Mouse (Mus musculus) frontal cortex, postnatal 10 days (tissue): Measurements from ENCODE around the gene Cd59a.
"Not testable (repeated sequence)": the region's sequence is repeated elsewhere in the genome, so short reads cannot be mapped to it uniquely, and the experiment has no call there.

Source experiments
- DNase-seq, 2 experiments: peaks; one replicate each; pipeline ENCODE4 v3.0.0; 2022; ENCODE audit warnings: low spot score in 2 of 2, mixed read lengths in 1 of 2

Cd59a gene

DNA sequence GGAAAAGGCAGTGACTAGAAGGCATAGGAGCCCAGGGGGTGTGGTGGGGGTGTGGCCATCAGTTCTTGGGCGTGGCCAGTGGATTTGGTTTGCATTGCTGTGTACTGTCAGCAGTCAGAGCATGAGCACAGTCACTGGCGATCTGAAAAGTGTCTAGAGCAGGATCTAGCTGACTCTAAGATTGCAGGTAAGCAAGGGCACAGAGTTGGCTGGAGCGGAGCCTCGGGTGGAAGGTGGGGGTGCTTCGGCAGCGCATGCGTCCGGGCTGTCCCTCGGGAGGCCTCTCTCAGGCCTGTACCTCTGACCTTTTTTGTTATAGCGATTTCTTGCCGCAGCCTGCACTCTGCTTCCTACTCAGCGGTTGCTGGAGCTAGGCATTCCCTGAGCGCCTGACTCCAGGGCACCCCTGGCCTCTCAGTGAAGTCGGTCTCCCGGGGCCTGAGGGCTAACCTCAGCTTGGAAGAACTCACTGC lies at the start of gene Cd59a:
TSS of gene Cd59a (plus strand) at position 61 of the 473 bp plus-strand sequence.
- DNase-seq = peak; percentile 18 to 35

- no peak for DNase-seq
Observed at GRCm38 (mm10) chr2:104058381-104058780, 37.2 kb upstream of the Cd59a start.

- no peak for DNase-seq
Observed at GRCm38 (mm10) chr2:104058954-104059353, 36.6 kb upstream of the Cd59a start.

DNA sequence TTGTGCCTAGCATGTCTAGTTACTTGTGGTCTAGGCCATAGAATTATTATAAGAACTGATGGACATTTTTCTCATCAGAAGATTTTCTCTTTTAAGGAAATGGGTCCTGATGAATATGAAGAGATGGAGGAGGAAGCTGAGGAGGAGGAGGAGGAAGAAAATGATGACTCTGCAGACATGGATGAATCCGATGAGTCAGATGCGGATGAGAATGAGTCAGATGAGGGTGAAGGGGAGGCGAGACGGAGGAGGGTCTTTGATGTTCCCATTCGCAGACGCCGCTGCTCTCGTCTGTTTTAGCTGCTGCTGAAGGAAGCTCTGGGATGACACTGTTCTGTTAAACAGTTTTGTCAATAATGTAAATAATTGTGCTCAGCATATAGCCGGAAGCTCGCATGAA lies 35.8 kb upstream of the Cd59a start:
- no peak for DNase-seq

DNA sequence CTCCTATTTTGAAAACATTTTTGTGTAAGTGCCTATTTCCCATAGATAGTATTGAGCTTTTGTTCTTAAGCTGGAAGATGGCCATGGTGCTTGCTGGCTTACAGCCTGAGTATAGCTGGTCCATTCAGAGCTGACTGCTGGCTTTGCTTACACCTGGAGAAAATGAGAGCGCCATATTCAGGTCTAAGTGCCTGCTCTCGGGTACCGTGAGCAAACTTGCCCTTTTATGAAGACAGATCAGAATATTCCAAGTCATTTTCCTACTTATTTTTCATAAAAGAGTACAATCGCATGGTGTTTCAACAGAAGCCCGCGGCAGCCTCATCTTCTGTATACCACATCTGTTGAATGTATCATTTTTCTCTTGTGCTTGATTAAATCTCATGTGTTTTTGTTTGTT lies 34.6 kb upstream of the Cd59a start:
- no peak for DNase-seq

- DNase-seq = no peak
Observed at GRCm38 (mm10) chr2:104062665-104063064, 32.9 kb upstream of the Cd59a start.

DNA sequence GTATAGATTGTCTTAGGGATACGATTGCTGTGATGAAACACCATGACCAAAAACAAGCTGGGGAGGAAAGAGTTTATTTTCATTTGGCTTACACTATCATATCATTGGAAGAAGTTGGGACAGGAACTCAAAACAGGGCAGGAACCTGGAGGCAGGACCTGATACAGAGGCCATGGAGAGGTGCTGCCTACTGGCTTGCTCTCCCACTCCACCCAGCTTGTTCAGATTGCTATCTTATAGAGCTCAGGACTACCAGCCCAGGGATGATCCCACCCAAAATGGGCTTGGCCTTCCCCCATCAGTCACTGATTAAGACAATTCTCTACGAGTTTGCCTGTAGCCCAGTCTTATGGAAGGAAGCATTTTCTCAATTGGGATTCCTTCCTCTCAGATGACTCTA lies 31.4 kb upstream of the Cd59a start:
- no peak for DNase-seq

- DNase-seq = not testable (repeated sequence)
Observed at GRCm38 (mm10) chr2:104065526-104065925, 30.1 kb upstream of the Cd59a start, which contains the start of gene Gm10912. Gm10912 (plus strand) TSS chr2:104065826.

GRCm38 (mm10) chr2:104068450-104068849 lies 27.2 kb upstream of the Cd59a start, which contains the start of gene Gm10799:
Gm10799 (minus strand) TSS chr2:104068550.
- DNase-seq = not testable (repeated sequence)

DNA sequence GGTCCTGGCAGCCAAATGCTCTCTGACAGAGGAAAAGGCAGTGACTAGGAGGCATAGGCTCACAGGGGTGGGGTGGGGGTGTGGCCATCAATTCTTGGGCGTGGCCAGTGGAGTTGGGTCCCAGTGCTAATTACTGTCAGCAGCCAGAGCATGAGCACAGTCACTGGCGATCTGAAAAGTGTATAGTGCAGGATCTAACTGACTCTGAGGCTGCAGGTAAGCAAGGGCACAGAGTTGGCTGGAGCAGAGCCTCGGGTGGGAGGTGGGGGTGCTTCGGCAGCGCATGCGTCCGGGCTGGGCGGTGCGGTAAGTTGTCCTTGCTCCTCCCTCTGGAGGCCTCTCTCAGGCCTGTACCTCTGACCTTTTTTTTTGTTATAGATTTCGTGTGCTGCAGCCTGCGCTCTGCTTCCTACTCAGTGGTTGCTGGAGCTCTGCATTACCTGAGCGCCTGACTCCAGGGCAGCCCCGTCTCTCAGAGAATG lies 25.9 kb upstream of the Cd59a start, which contains the start of gene Cd59b:
TSS of gene Cd59b (plus strand) at position 146 of the 482 bp plus-strand sequence.
- DNase-seq = no peak

GRCm38 (mm10) chr2:104078285-104078684 lies 17.3 kb upstream of the Cd59a start:
- DNase-seq = not testable (repeated sequence)

DNA sequence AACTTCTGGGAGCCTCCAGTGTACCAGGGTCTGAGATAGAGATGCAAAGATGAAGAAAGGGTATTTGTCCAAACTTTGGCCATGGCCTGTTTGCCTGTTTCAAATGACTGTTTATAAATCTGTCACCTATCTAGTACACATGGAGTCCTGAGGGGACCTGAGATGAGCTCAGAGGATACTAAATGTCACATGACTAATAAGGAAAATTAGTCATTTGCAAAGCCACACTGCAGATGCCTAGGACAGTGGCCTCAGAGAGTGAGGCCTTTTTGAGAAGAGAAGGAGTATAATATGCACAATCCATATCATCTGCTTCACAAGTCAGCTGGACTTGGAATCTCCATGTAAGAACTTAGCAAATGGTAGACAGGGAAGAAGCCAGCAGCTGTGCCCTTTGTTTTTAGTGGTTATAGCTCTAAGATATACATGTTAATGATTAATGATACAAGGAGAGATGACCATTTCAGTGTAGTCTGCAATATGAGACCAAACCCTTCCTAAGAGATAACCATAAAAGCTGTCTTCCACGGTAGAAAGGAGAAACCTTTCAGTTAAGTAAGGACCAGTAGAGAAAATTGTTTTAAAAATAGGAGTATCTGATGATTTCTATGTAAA lies 14.1 kb upstream of the Cd59a start:
- DNase-seq = not testable (repeated sequence)

DNA sequence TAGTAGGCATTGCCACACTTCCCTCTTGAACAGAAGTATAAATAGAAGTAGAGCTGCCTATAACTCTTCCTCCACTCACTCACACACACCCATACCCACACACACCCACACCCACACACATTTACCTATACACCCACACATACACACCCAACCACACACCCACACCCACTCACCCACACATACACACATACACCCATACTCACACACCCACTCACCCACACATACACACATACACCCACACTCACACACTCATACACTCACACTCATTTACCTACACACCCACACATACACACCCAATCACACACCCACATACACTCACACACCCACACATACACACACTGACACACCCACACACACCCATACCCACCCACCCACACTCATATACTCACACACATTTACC lies 13.1 kb upstream of the Cd59a start:
- DNase-seq = no peak

GRCm38 (mm10) chr2:104084027-104084426 lies 11.6 kb upstream of the Cd59a start:
- not testable (repeated sequence) for DNase-seq

GRCm38 (mm10) chr2:104087562-104087961 lies 8.0 kb upstream of the Cd59a start:
- DNase-seq = not testable (repeated sequence)

DNA sequence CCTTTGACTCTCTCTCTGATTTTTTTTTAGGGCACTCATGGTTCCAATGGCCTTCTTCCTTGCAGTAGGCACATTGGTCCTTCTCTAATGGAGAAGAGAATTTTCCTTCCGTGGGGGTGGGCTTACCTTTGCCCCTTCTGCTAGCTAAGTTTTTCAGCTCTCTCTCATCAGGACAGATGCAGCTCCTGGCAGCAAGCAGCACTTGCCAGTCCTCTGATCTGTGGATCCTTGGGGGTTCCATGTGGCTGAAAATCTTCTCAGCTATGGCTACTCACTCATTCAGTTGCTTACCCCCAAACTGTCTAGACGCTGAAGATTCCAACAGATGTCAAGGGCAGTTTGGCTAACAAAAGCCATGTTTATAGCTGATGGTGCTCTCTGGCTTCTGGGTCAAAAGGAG lies 2.3 kb upstream of the Cd59a start:
- DNase-seq = no peak

DNA sequence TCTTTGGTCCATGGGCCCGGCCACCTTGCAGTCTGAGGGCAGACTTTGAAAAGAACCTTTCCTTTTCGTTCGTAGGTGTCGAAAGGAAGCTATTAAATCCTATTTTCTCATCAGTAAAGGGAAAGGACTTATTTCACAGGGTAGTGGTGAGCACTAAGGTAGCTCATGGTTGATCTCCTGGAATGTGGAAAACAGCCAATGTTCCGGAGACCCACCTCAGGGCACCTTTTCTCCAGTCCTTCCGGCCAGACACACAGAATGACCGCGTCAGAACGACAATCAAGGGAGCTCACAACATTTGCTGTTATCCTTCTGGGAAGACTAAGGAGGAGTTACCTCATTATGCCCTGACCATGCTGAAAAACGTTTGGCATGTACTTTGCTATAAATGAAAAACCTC lies 655 bp downstream of the Cd59a start:
- no peak for DNase-seq

GRCm38 (mm10) chr2:104096796-104097195 lies 1.2 kb downstream of the Cd59a start:
- DNase-seq = not testable (repeated sequence)

DNA sequence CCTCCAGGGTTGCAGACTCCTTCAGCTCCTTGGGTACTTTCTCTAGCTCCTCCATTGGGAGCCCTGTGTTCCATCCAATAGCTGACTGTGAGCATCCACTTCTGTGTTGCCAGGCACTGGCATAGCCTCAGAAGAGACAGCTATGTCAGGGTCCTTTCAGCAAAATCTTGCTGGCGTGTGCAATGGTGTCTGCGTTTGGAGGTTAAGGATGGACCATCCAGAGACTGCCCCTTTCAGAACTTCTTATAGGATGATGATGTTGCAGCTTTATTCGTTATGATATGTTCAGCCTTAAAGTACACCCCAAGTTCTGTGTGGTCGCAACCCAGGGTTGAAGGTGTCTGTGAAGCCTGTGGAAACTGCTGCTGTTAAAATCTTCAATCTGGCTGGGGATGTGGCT lies 1.8 kb downstream of the Cd59a start:
- not testable (repeated sequence) for DNase-seq

DNA sequence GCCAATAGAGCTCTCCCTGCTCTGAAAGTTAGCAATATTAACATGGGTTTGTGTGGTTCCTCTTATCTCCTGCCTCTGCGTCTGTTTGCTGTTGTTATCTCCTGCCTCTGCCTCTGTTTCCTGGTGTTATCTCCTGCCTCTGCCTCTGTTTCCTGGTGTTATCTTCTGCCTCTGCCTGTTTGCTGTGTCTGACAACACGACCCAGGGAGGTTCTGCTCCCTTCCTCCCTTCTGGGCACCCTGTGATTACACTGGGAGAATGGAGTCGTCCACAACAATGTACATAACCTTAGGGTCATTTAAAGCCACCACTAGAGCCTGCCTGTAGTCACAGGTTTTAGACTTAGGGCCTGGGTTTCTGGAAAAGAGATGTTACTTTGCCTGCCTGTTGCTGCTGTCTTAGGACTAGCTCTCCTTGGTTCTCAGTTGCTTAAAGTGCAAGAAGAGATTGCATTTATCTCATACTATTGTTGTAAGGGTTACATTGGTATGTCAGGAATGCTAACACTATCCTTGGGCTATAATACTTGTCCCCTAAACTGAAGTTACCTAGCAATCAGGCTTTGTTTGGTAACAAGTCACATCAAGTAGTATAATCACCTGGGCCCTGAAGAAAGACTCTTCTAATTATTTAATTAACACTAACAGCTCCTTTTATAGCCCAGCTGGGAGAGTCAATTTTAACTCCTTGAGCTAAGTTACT lies 3.1 kb downstream of the Cd59a start:
- no peak for DNase-seq

DNA sequence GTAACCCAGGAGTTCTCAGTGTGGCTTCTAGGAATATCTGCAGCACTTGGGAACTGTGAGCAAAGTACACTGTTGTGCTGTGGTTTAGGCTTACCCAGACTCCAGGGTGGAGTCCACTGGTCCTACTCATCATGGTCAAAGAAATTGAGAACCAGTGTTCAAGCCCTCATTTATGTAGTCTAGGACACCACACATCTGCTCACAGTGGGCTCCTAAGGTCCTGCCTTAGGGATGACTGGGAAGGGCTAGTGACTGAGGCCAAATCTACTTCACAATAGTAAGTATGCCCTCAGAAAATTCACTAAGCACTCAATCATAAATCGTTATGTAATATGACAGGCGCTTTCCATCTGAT lies 3.6 kb downstream of the Cd59a start:
- DNase-seq = no peak

DNA sequence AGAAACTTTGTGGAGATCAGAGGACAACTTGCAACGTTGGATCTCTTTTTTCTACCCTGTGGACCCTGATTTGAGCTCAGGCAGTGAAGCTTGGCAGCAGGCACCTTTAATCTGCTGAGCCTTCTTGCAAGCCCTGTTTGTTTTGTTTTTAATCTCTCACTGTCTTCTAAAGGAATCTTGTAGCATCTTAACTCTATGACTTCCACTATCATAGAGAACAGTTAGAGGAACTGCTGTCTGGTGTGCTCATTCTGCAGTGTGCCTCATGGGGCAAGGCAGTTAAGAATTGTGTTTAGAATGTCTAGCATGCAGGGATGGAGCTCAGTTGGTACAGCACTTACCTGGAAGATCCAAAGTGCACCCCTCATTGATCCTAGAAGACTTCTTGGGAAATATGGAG lies 4.3 kb downstream of the Cd59a start:
- no peak for DNase-seq

DNA sequence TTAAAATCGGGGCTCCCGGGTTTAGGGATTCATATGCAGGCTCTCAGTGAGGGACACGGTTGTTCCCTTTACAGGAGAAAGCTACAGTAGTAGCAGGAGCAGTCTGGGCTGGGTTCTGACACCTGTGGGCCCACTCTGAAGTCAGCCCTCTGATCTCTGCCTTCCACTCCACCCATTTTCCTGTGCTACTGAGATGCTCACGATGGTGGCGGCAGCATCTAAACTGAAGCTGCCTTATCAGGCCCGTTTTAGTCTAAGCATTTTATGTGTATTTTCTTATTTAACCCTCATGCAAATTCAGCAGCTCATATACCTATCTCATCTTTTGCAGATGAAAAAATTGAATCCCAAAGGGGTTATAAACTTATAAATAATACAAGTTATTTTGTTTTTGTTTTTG lies 9.2 kb downstream of the Cd59a start:
- no peak for DNase-seq
